ENCODE assay signal across 24 mouse cellular contexts in genomic region chr3:104293869-104294268, GRCm38 (mm10).
DNase-seq lines count a peak whose midpoint lies in the region; ATAC-seq and TF ChIP-seq lines count a peak whose summit lies in the region.
"Had no signal": no experiment of that assay in that cellular context is flagged by ENCODE, and none has a peak within 500 bp of the region (broad histone marks: within the 10 kb centered on the region; RNA-seq: fewer than 3 reads in every experiment).

No protein-coding gene starts in this region.

- H3K36me3 ChIP-seq in kidney, adult 2 months (ENCODE audit: control insufficient read depth, insufficient read depth, low read length) = no peaks in the 10 kb centered on the region
- no peaks in the 10 kb centered on the region for H3K36me3 ChIP-seq in kidney, embryonic 15.5 days
- H3K36me3 ChIP-seq in kidney, postnatal 0 days (ENCODE audit: insufficient read depth, low read length) = no peaks in the 10 kb centered on the region
- H3K36me3 ChIP-seq in intestine, postnatal 0 days (ENCODE audit: control insufficient read depth, insufficient read depth) = no peaks in the 10 kb centered on the region
- H3K36me3 ChIP-seq: forebrain, embryonic 10.5 days; hindbrain, embryonic 12.5 days; hindbrain, embryonic 15.5 days had no signal

- no peak for TF ChIP-seq POLR2A in kidney, adult 2 months (IDR thresholded peaks at IDR 0.05; ENCODE audit: low read depth, low read length)
- TF ChIP-seq POLR2A in brain, embryonic 14.5 days (IDR thresholded peaks at IDR 0.05; ENCODE audit: borderline replicate concordance, extremely low read depth, insufficient read depth, insufficient read length, poor library complexity, severe bottlenecking) = no peak

- peak; percentile 36 for DNase-seq in kidney, adult 2 months
- DNase-seq in kidney, postnatal 0 days (ENCODE audit: low spot score) = peak; percentile 17
- no peak for DNase-seq in kidney, postnatal 25 days
- DNase-seq in brain, embryonic 14.5 days (ENCODE audit: low read depth) = peak; percentile 44
- DNase-seq in layer of hippocampus, postnatal 14 days (ENCODE audit: low spot score in 2 of 2) = no peak
- DNase-seq: adrenal gland, adult 8-10 months; adrenal gland, postnatal 25 days; cerebellum, adult 11 months; cerebellum, adult 8-10 months; cerebellum, postnatal 14 days; forebrain, postnatal 0 days; gastrocnemius, adult 2 months; gastrocnemius, postnatal 14 days; heart, adult 11 months had no signal

- H3K9ac ChIP-seq in kidney, embryonic 15.5 days = no peak overlapping the region
- H3K9ac ChIP-seq in kidney, postnatal 0 days (ENCODE audit: low read depth, low read length) = no peak overlapping the region
- no peak overlapping the region for H3K9ac ChIP-seq in intestine, postnatal 0 days (ENCODE audit: low read depth, low read length)
- H3K9ac ChIP-seq: forebrain, embryonic 13.5 days; forebrain, postnatal 0 days; hindbrain, embryonic 12.5 days; hindbrain, embryonic 15.5 days had no signal

- peaks cover 5% of the 10 kb centered on the region for H3K4me1 ChIP-seq in kidney, adult 2 months (ENCODE audit: control insufficient read depth, insufficient read depth, low read length)
- H3K4me1 ChIP-seq in kidney, embryonic 15.5 days = peaks cover 19% of the 10 kb centered on the region
- H3K4me1 ChIP-seq in kidney, postnatal 0 days (replicated peaks; ENCODE audit: insufficient read depth, low read length) = peaks cover 4% of the 10 kb centered on the region; the same call in 1 of the 2 replicates
- no peaks in the 10 kb centered on the region for H3K4me1 ChIP-seq in intestine, postnatal 0 days (replicated peaks; ENCODE audit: control insufficient read depth, insufficient read depth, low read length)

- no peak for TF ChIP-seq CTCF in kidney, adult 2 months (conservative IDR thresholded peaks at IDR 0.05; ENCODE audit: insufficient read depth, insufficient read length, low read depth, low read length)
- TF ChIP-seq CTCF in kidney, postnatal 0 days (IDR thresholded peaks at IDR 0.05; ENCODE audit: low read depth) = no peak
- no peak for TF ChIP-seq CTCF in brain, embryonic 14.5 days (IDR thresholded peaks at IDR 0.05; ENCODE audit: borderline replicate concordance, extremely low read depth, insufficient read depth, insufficient read length)
- no peak for TF ChIP-seq CTCF in intestine, postnatal 0 days (IDR thresholded peaks at IDR 0.05; ENCODE audit: low read depth)

- no peaks in the 10 kb centered on the region for H3K27me3 ChIP-seq in kidney, adult 2 months (replicated peaks; ENCODE audit: control insufficient read depth, insufficient read depth, low read length)
- H3K27me3 ChIP-seq in kidney, embryonic 15.5 days = no peaks in the 10 kb centered on the region
- H3K27me3 ChIP-seq in kidney, postnatal 0 days (ENCODE audit: insufficient read depth, low read length) = no peaks in the 10 kb centered on the region
- H3K27me3 ChIP-seq in intestine, postnatal 0 days (replicated peaks; ENCODE audit: control insufficient read depth, insufficient read depth, low read length) = no peaks in the 10 kb centered on the region
- H3K27me3 ChIP-seq: forebrain, embryonic 13.5 days; hindbrain, embryonic 12.5 days; hindbrain, embryonic 15.5 days had no signal

- no peak overlapping the region for H3K27ac ChIP-seq in kidney, adult 2 months (ENCODE audit: insufficient read depth, low read depth, low read length)
- H3K27ac ChIP-seq in kidney, embryonic 15.5 days = no peak overlapping the region
- H3K27ac ChIP-seq in kidney, postnatal 0 days = no peak overlapping the region
- H3K27ac ChIP-seq in intestine, postnatal 0 days (ENCODE audit: low read depth, low read length) = no peak overlapping the region
- H3K27ac ChIP-seq: forebrain, embryonic 10.5 days; forebrain, embryonic 13.5 days; gastrocnemius, adult 2 months; hindbrain, embryonic 12.5 days; hindbrain, embryonic 15.5 days had no signal

- ATAC-seq in kidney, embryonic 15.5 days (replicated peaks; ENCODE audit: low FRiP score) = no peak
- ATAC-seq in kidney, postnatal 0 days (replicated peaks; ENCODE audit: low FRiP score, low read depth) = no peak
- peak; percentile 61; the same call in 1 of the 2 replicates for ATAC-seq in intestine, postnatal 0 days
- ATAC-seq in megakaryocyte, adult 5-6 weeks (ENCODE audit: poor library complexity, severe bottlenecking) = no peak
- ATAC-seq: activated CD4-positive, CD25-positive, alpha-beta regulatory T cell, adult 4 months; CD4-positive, CD25-positive, alpha-beta regulatory T cell, adult 4 months; forebrain, embryonic 13.5 days; forebrain, postnatal 0 days had no signal

- no peak overlapping the region for H3K4me3 ChIP-seq in kidney, adult 2 months (ENCODE audit: insufficient read depth, low read depth, low read length)
- no peak overlapping the region for H3K4me3 ChIP-seq in kidney, embryonic 15.5 days (replicated peaks)
- H3K4me3 ChIP-seq in kidney, postnatal 0 days (replicated peaks; ENCODE audit: low read depth, low read length) = no peak overlapping the region
- no peak overlapping the region for H3K4me3 ChIP-seq in intestine, postnatal 0 days (ENCODE audit: low read depth, low read length)
- H3K4me3 ChIP-seq: forebrain, embryonic 10.5 days; forebrain, embryonic 13.5 days; gastrocnemius, adult 2 months; hindbrain, embryonic 12.5 days; hindbrain, embryonic 15.5 days had no signal

- H3K9me3 ChIP-seq in kidney, embryonic 15.5 days (replicated peaks) = no peaks in the 10 kb centered on the region
- no peaks in the 10 kb centered on the region for H3K9me3 ChIP-seq in kidney, postnatal 0 days (replicated peaks; ENCODE audit: low read length)
- H3K9me3 ChIP-seq in intestine, postnatal 0 days (ENCODE audit: control insufficient read depth) = no peaks in the 10 kb centered on the region
- H3K9me3 ChIP-seq: forebrain, embryonic 10.5 days; forebrain, embryonic 13.5 days; hindbrain, embryonic 12.5 days; hindbrain, embryonic 15.5 days had no signal

- 39% methylated on average over 3 of the region's 3 CpGs for WGBS in kidney, adult 2 months
- WGBS in kidney, embryonic 15.5 days = 38% methylated on average over 3 of the region's 3 CpGs
- WGBS in kidney, postnatal 0 days = 43% methylated on average over 3 of the region's 3 CpGs
- WGBS in intestine, postnatal 0 days = 37% methylated on average over 3 of the region's 3 CpGs

- H3K4me2 ChIP-seq in kidney, embryonic 15.5 days = no peak overlapping the region
- H3K4me2 ChIP-seq in kidney, postnatal 0 days (ENCODE audit: low read length) = no peak overlapping the region
- H3K4me2 ChIP-seq in intestine, postnatal 0 days (replicated peaks; ENCODE audit: low read depth) = no peak overlapping the region
- H3K4me2 ChIP-seq: forebrain, embryonic 13.5 days; heart, embryonic 11.5 days; hindbrain, embryonic 12.5 days; hindbrain, embryonic 15.5 days had no signal

Comparison
In these comparisons a context has a peak if more than half of its experiments do, and no peak if none do; other contexts are left out.
1. DNase-seq: peak in kidney, adult 2 months (single experiment), kidney, postnatal 0 days (single experiment) and brain, embryonic 14.5 days (single experiment); none in kidney, postnatal 25 days (0 of 2) and layer of hippocampus, postnatal 14 days (0 of 2).